In genomic region chr7:119066026-119066425, GRCm38 (mm10) we compare ENCODE assay signal across 23 mouse cellular contexts.
A peak's percentile ranks its signal among the peaks of the same experiment; 100 is the strongest.
DNase-seq lines count a peak whose midpoint lies in the region; ATAC-seq and TF ChIP-seq lines count a peak whose summit lies in the region.
"Had no signal": no experiment of that assay in that cellular context is flagged by ENCODE, and none has a peak within 500 bp of the region (broad histone marks: within the 10 kb centered on the region; RNA-seq: fewer than 3 reads in every experiment).

No protein-coding gene starts in this region.

- H3K27ac ChIP-seq in liver, adult 2 months (replicated peaks; ENCODE audit: insufficient read depth, low read depth, low read length): no peak overlapping the region
- H3K27ac ChIP-seq in liver, postnatal 0 days (ENCODE audit: low read depth): no peak overlapping the region
- no peak overlapping the region for H3K27ac ChIP-seq in forebrain, embryonic 15.5 days (replicated peaks)
- H3K27ac ChIP-seq: forebrain, embryonic 10.5 days; forebrain, embryonic 13.5 days; gastrocnemius, adult 2 months; hindbrain, embryonic 10.5 days; hindbrain, embryonic 13.5 days; intestine, embryonic 15.5 days had no signal

- no peak for TF ChIP-seq CTCF in liver, adult 2 months (IDR thresholded peaks at IDR 0.05; ENCODE audit: low read depth, low read length)
- no peak for TF ChIP-seq CTCF in liver, postnatal 0 days (IDR thresholded peaks at IDR 0.05; ENCODE audit: low read depth)

- no peak overlapping the region for H3K4me2 ChIP-seq in liver, postnatal 0 days (ENCODE audit: low read depth, low read length)
- H3K4me2 ChIP-seq in forebrain, embryonic 15.5 days (replicated peaks): no peak overlapping the region
- H3K4me2 ChIP-seq: forebrain, embryonic 13.5 days; heart, embryonic 11.5 days; hindbrain, embryonic 13.5 days; intestine, embryonic 15.5 days had no signal

- H3K9me3 ChIP-seq in liver, postnatal 0 days (ENCODE audit: low read length): no peaks in the 10 kb centered on the region
- no peaks in the 10 kb centered on the region for H3K9me3 ChIP-seq in forebrain, embryonic 15.5 days
- H3K9me3 ChIP-seq: forebrain, embryonic 10.5 days; forebrain, embryonic 13.5 days; hindbrain, embryonic 10.5 days; hindbrain, embryonic 13.5 days; intestine, embryonic 15.5 days had no signal

- no peak for ATAC-seq in liver, postnatal 0 days
- ATAC-seq in forebrain, embryonic 15.5 days (replicated peaks): no peak
- ATAC-seq: forebrain, embryonic 13.5 days; forebrain, postnatal 0 days; hindbrain, embryonic 16.5 days; intestine, embryonic 15.5 days had no signal

- H3K9ac ChIP-seq in liver, adult 2 months (ENCODE audit: low read depth, low read length): no peak overlapping the region
- H3K9ac ChIP-seq in liver, postnatal 0 days (replicated peaks): no peak overlapping the region
- H3K9ac ChIP-seq in forebrain, embryonic 15.5 days (replicated peaks): no peak overlapping the region
- H3K9ac ChIP-seq: forebrain, embryonic 13.5 days; forebrain, postnatal 0 days; hindbrain, embryonic 13.5 days; intestine, embryonic 15.5 days had no signal

- H3K4me1 ChIP-seq in liver, adult 2 months (ENCODE audit: control insufficient read depth, insufficient read depth, low read length): no peaks in the 10 kb centered on the region
- H3K4me1 ChIP-seq in liver, postnatal 0 days (ENCODE audit: insufficient read depth): no peaks in the 10 kb centered on the region
- H3K4me1 ChIP-seq in forebrain, embryonic 15.5 days: no peaks in the 10 kb centered on the region
- H3K4me1 ChIP-seq: forebrain, embryonic 10.5 days; forebrain, embryonic 13.5 days; hindbrain, embryonic 10.5 days; hindbrain, embryonic 13.5 days; intestine, embryonic 15.5 days had no signal

- WGBS in liver, adult 2 months: 37% methylated on average over 2 of the region's 2 CpGs
- 52% methylated on average over 2 of the region's 2 CpGs for WGBS in liver, postnatal 0 days (ENCODE audit: insufficient replicate concordance)
- WGBS in forebrain, embryonic 15.5 days: 56% methylated on average over 2 of the region's 2 CpGs

- DNase-seq in adrenal gland, adult 8-10 months: peak; percentile 8
- DNase-seq in adrenal gland, postnatal 25 days: no peak
- peak; percentile 81 for DNase-seq in liver, adult 2 months (ENCODE audit: extremely low read depth, low read depth, low spot score)
- no peak for DNase-seq in liver, postnatal 0 days
- DNase-seq in NIH3T3 (ENCODE audit: low read depth): peak; percentile 1
- DNase-seq in adrenal gland, postnatal 14 days: peak; percentile 17
- DNase-seq: B cell, adult 2 months; cerebellum, adult 18-20 months; cerebellum, adult 9-10 months; cerebellum, postnatal 14 days; forebrain, postnatal 0 days; gastrocnemius, adult 2 months; gastrocnemius, postnatal 25 days; kidney, adult 11 months had no signal

- TF ChIP-seq EP300 in liver, postnatal 0 days (IDR thresholded peaks at IDR 0.05; ENCODE audit: low read depth): no peak

- no peaks in the 10 kb centered on the region; the same call in 1 of the 2 replicates for H3K27me3 ChIP-seq in liver, adult 2 months (ENCODE audit: control insufficient read depth, insufficient read depth, low read length)
- H3K27me3 ChIP-seq in liver, postnatal 0 days (ENCODE audit: insufficient read depth, low read length): no peaks in the 10 kb centered on the region
- H3K27me3 ChIP-seq in forebrain, embryonic 15.5 days: no peaks in the 10 kb centered on the region
- H3K27me3 ChIP-seq: forebrain, embryonic 13.5 days; intestine, embryonic 15.5 days had no signal

- no peaks in the 10 kb centered on the region for H3K79me2 ChIP-seq in liver, adult 2 months (ENCODE audit: control insufficient read depth, insufficient read depth, low read length)

- no peaks in the 10 kb centered on the region for H3K36me3 ChIP-seq in liver, adult 2 months (ENCODE audit: control insufficient read depth, insufficient read depth, low read length)
- H3K36me3 ChIP-seq in liver, postnatal 0 days (replicated peaks; ENCODE audit: insufficient read depth, low read length): no peaks in the 10 kb centered on the region
- H3K36me3 ChIP-seq in forebrain, embryonic 15.5 days: no peaks in the 10 kb centered on the region
- H3K36me3 ChIP-seq: forebrain, embryonic 10.5 days; G1E; hindbrain, embryonic 10.5 days; hindbrain, embryonic 13.5 days; intestine, embryonic 15.5 days had no signal

- TF ChIP-seq POLR2A in liver, adult 2 months (IDR thresholded peaks at IDR 0.05; ENCODE audit: extremely low read depth, insufficient read depth, low read length): no peak

- H3K4me3 ChIP-seq in liver, adult 2 months (ENCODE audit: insufficient read depth, low read depth, low read length): no peak overlapping the region
- no peak overlapping the region for H3K4me3 ChIP-seq in liver, postnatal 0 days (ENCODE audit: low read depth, low read length)
- no peak overlapping the region for H3K4me3 ChIP-seq in forebrain, embryonic 15.5 days
- H3K4me3 ChIP-seq: forebrain, embryonic 10.5 days; forebrain, embryonic 13.5 days; gastrocnemius, adult 2 months; hindbrain, embryonic 10.5 days; hindbrain, embryonic 13.5 days; intestine, embryonic 15.5 days had no signal

Comparison
In these comparisons a context has a peak if more than half of its experiments do, and no peak if none do; other contexts are left out.
1. DNase-seq: peak in adrenal gland, adult 8-10 months (single experiment), liver, adult 2 months (single experiment), NIH3T3 (single experiment) and adrenal gland, postnatal 14 days (single experiment); none in adrenal gland, postnatal 25 days (single experiment) and liver, postnatal 0 days (single experiment).